ENCODE assay signal across 8 mouse cellular contexts in genomic region chr5:110628156-110628555, GRCm38 (mm10). TPM values are rescaled to one million over a fixed set of nuclear protein-coding genes. Genes with fewer than 3 reads are reported as not detected.
DNase-seq lines count a peak whose midpoint lies in the region; ATAC-seq and TF ChIP-seq lines count a peak whose summit lies in the region.
"Had no signal": no experiment of that assay in that cellular context is flagged by ENCODE, and none has a peak within 500 bp of the region (broad histone marks: within the 10 kb centered on the region; RNA-seq: fewer than 3 reads in every experiment).

No protein-coding gene starts in this region.

- TF ChIP-seq EP300 in ES-Bruce4 (IDR thresholded peaks at IDR 0.05; ENCODE audit: insufficient read depth, low read depth, low read length): no peak

- peaks cover 4% of the 10 kb centered on the region; the same call in 1 of the 2 replicates for H3K4me1 ChIP-seq in heart, embryonic 12.5 days (replicated peaks)
- H3K4me1 ChIP-seq in ES-Bruce4 (ENCODE audit: control insufficient read depth, insufficient read depth, low read length): no peaks in the 10 kb centered on the region
- H3K4me1 ChIP-seq in limb, embryonic 14.5 days (ENCODE audit: control insufficient read depth, insufficient read depth, low read length): no peaks in the 10 kb centered on the region

- H3K27ac ChIP-seq in heart, embryonic 12.5 days (ENCODE audit: poor library complexity, severe bottlenecking): no peak overlapping the region
- H3K27ac ChIP-seq in ES-Bruce4 (ENCODE audit: insufficient read depth, low read length): no peak overlapping the region
- H3K27ac ChIP-seq in limb, embryonic 14.5 days (replicated peaks; ENCODE audit: low read depth, low read length): no peak overlapping the region

- WGBS in heart, embryonic 12.5 days: 14% methylated on average over 19 of the region's 19 CpGs
- WGBS in limb, embryonic 14.5 days: 23% methylated on average over 19 of the region's 19 CpGs

- peak overlapping the region; percentile 16; the same call in 1 of the 2 replicates for H3K4me2 ChIP-seq in heart, embryonic 12.5 days
- peak overlapping the region; percentile 25; the same call in 1 of the 2 replicates for H3K4me2 ChIP-seq in limb, embryonic 14.5 days (replicated peaks; ENCODE audit: low read depth, low read length, severe bottlenecking)

- DNase-seq in heart, postnatal 4 days: no peak
- peak; percentile 33 to 38 for DNase-seq in cerebellum, postnatal 36 days
- DNase-seq in limb, embryonic 14.5 days (ENCODE audit: low spot score): no peak
- no peak for DNase-seq in testis, postnatal 14 days (ENCODE audit: low spot score)
- DNase-seq in ovary, postnatal 36 days (ENCODE audit: low spot score): no peak
- DNase-seq: forebrain, postnatal 0 days had no signal

- no peaks in the 10 kb centered on the region for H3K36me3 ChIP-seq in heart, embryonic 12.5 days
- H3K36me3 ChIP-seq in ES-Bruce4 (ENCODE audit: control insufficient read depth, insufficient read depth, low read length, poor library complexity, severe bottlenecking): no peaks in the 10 kb centered on the region
- H3K36me3 ChIP-seq in limb, embryonic 14.5 days (ENCODE audit: control insufficient read depth, insufficient read depth, low read length): no peaks in the 10 kb centered on the region

- H3K27me3 ChIP-seq in heart, embryonic 12.5 days (replicated peaks): peaks cover 28% of the 10 kb centered on the region
- no peaks in the 10 kb centered on the region for H3K27me3 ChIP-seq in ES-Bruce4 (ENCODE audit: control insufficient read depth, insufficient read depth, low read length, poor library complexity, severe bottlenecking)
- H3K27me3 ChIP-seq in limb, embryonic 14.5 days (ENCODE audit: control insufficient read depth, insufficient read depth, low read length): no peaks in the 10 kb centered on the region

- H3K4me3 ChIP-seq in heart, embryonic 12.5 days: no peak overlapping the region
- H3K4me3 ChIP-seq in ES-Bruce4 (ENCODE audit: low read depth, low read length): peak overlapping the region; percentile 35
- H3K4me3 ChIP-seq in limb, embryonic 14.5 days (replicated peaks; ENCODE audit: low read length): no peak overlapping the region

- no peaks in the 10 kb centered on the region; the same call in 1 of the 2 replicates for H3K9me3 ChIP-seq in heart, embryonic 12.5 days (replicated peaks)
- no peaks in the 10 kb centered on the region for H3K9me3 ChIP-seq in ES-Bruce4 (replicated peaks; ENCODE audit: control insufficient read depth, insufficient read depth, low read length, poor library complexity, severe bottlenecking)
- no peaks in the 10 kb centered on the region for H3K9me3 ChIP-seq in limb, embryonic 14.5 days (ENCODE audit: control insufficient read depth, low read length)

- no peak for TF ChIP-seq POLR2A in ES-Bruce4 (IDR thresholded peaks at IDR 0.05; ENCODE audit: insufficient read depth, low read length)
- no peak for TF ChIP-seq POLR2A in limb, embryonic 14.5 days (IDR thresholded peaks at IDR 0.05; ENCODE audit: borderline replicate concordance, extremely low read depth, insufficient read depth, insufficient read length)

- no peak overlapping the region for H3K9ac ChIP-seq in heart, embryonic 12.5 days
- peak overlapping the region; percentile 31 for H3K9ac ChIP-seq in ES-Bruce4 (ENCODE audit: low read depth, poor library complexity, severe bottlenecking)
- no peak overlapping the region for H3K9ac ChIP-seq in limb, embryonic 14.5 days (ENCODE audit: low read depth, low read length, severe bottlenecking)
- H3K9ac ChIP-seq: forebrain, postnatal 0 days had no signal

- no peak for ATAC-seq in heart, embryonic 12.5 days (ENCODE audit: insufficient number of reproducible peaks, low FRiP score)
- no peak for ATAC-seq in limb, embryonic 14.5 days (ENCODE audit: low FRiP score, low read depth)
- ATAC-seq: forebrain, postnatal 0 days had no signal

- TF ChIP-seq CTCF in ES-Bruce4 (IDR thresholded peaks at IDR 0.05; ENCODE audit: low read depth, low read length): no peak

RNA-seq across cellular contexts. Expression of gene Noc4l, which starts 25.1 kb away (rescaled TPM):
- polyA plus RNA-seq in heart, embryonic 12.5 days (2016; fragmentation: Nextera tagmentation; extraction: Ambion mirVana): 34.0 and 35.7 TPM in 2 replicates
- 10 to 100 TPM; 19.3 to 21.0 TPM for total RNA-seq in heart, postnatal 4 days (2021)
- 53.3 and 55.5 TPM in 2 replicates for polyA plus RNA-seq in ES-Bruce4 (2011; ENCODE audit: insufficient read depth, insufficient read length, low read depth, missing spikeins)
- 70.8 and 85.6 TPM in 2 replicates for polyA plus RNA-seq in limb, embryonic 14.5 days (2012; rRNA removed)
- 40.1 and 43.0 TPM in 2 replicates for polyA plus RNA-seq in limb, embryonic 14.5 days (2014; fragmentation: Nextera tagmentation; extraction: Ambion mirVana)

RNA-seq across cellular contexts. Expression of gene Ddx51, which starts 25.1 kb away (rescaled TPM):
- polyA plus RNA-seq in heart, embryonic 12.5 days (2016; fragmentation: Nextera tagmentation; extraction: Ambion mirVana): 20.6 and 24.1 TPM in 2 replicates
- 10 to 100 TPM; 11.3 to 13.4 TPM for total RNA-seq in heart, postnatal 4 days (2021)
- polyA plus RNA-seq in ES-Bruce4 (2011; ENCODE audit: insufficient read depth, insufficient read length, low read depth, missing spikeins): 15.4 and 25.3 TPM in 2 replicates
- polyA plus RNA-seq in limb, embryonic 14.5 days (2012; rRNA removed): 29.2 and 31.8 TPM in 2 replicates
- 27.5 and 28.2 TPM in 2 replicates for polyA plus RNA-seq in limb, embryonic 14.5 days (2014; fragmentation: Nextera tagmentation; extraction: Ambion mirVana)

Comparison
In these comparisons a context has a peak if more than half of its experiments do, and no peak if none do; other contexts are left out.
1. DNase-seq: peak in cerebellum, postnatal 36 days (2 of 2); none in heart, postnatal 4 days (single experiment), limb, embryonic 14.5 days (single experiment), testis, postnatal 14 days (single experiment) and ovary, postnatal 36 days (single experiment).